Mouse (Mus musculus) hindbrain, embryonic 12.5 days (tissue): Measurements from ENCODE around the gene Krt88. TPM values are rescaled to one million over a fixed set of nuclear protein-coding genes. Genes with fewer than 3 reads are reported as not detected.

Experiments used
- ATAC-seq: fragments of 200-750 bp; cut with Nextera tagmentation; 2 replicates; pipeline ENCODE4 v1.8.0; 2017; ENCODE audit warnings: moderate TSS enrichment; ENCODE audit not compliant: low FRiP score
- H3K27ac ChIP-seq: fragments of 300-500 bp; sonication (generic); 2 replicates; pipeline ENCODE4 v1.5.1; 2016; ENCODE audit warnings: mild to moderate bottlenecking
- H3K27me3 ChIP-seq: fragments of 300-500 bp; sonication (generic); 2 replicates; pipeline ENCODE4 v1.6.1; 2016; ENCODE audit warnings: mild to moderate bottlenecking
- H3K36me3 ChIP-seq: fragments of 300-500 bp; sonication (generic); 2 replicates; pipeline ENCODE4 v1.6.1; 2016; ENCODE audit warnings: mild to moderate bottlenecking
- H3K4me1 ChIP-seq: fragments of 300-500 bp; sonication (generic); 2 replicates; pipeline ENCODE4 v1.6.1; 2016
- H3K4me2 ChIP-seq: fragments of 300-500 bp; sonication (generic); replicated peaks from 2 replicates; pipeline ENCODE4 v1.6.1; 2016; ENCODE audit warnings: mild to moderate bottlenecking
- H3K4me3 ChIP-seq: fragments of 300-500 bp; sonication (generic); 2 replicates; pipeline ENCODE4 v1.5.1; 2016; ENCODE audit warnings: mild to moderate bottlenecking
- H3K9ac ChIP-seq: fragments of 300-500 bp; sonication (generic); 2 replicates; pipeline ENCODE4 v1.6.1; 2016; ENCODE audit warnings: mild to moderate bottlenecking, moderate library complexity
- H3K9me3 ChIP-seq: fragments of 300-500 bp; sonication (generic); replicated peaks from 2 replicates; pipeline ENCODE4 v1.6.1; 2016; ENCODE audit warnings: mild to moderate bottlenecking
- WGBS: fragments of 180-500 bp; shearing (Covaris S2); methylation state at CpG from one replicate; pipeline ENCODE4 v1.1.7; 2016; 5-methylcytosine and 5-hydroxymethylcytosine counted together
- polyA plus RNA-seq: library from polyadenylated mRNA; unstranded; fragments of >200 nt; fragmentation: Nextera tagmentation; extraction: Ambion mirVana; gene quantifications from 2 replicates; pipeline ENCODE4 v1.2.1, GENCODE M21; 2016

Gene Krt88
- polyA plus RNA-seq, 1 experiment from 2014 or later = not detected

GRCm38 (mm10) chr15:101482056-101482455, 34.5 kb downstream of the Krt88 start:
- no peak overlapping the region for H3K4me3 ChIP-seq
- 50% methylated on average over 4 of the region's 4 CpGs for WGBS
- no peaks in the 10 kb centered on the region for H3K9me3 ChIP-seq
- no peak for ATAC-seq
- H3K9ac ChIP-seq = no peak overlapping the region
- H3K27me3 ChIP-seq = 0 out of 2 replicates have a peak, but pooled peaks cover 7% of the 10 kb centered on the region
- H3K4me2 ChIP-seq = no peak overlapping the region
- no peak overlapping the region for H3K27ac ChIP-seq
- peaks cover 13% of the 10 kb centered on the region for H3K4me1 ChIP-seq
- no peaks in the 10 kb centered on the region for H3K36me3 ChIP-seq

GRCm38 (mm10) chr15:101483646-101484045, 36.1 kb downstream of the Krt88 start:
- Histone ChIP-seq H3K4me1 (peaks cover 13% of the 10 kb centered on the region), H3K4me2 (no peak overlapping the region), H3K27ac (no peak overlapping the region), H3K27me3 (0 out of 2 replicates have a peak, but pooled peaks cover 4% of the 10 kb centered on the region), H3K9me3 (no peaks in the 10 kb centered on the region), H3K9ac (no peak overlapping the region), H3K4me3 (no peak overlapping the region), H3K36me3 (no peaks in the 10 kb centered on the region)
- ATAC-seq = no peak
- WGBS = 85% methylated on average over 1 of the region's 1 CpGs

- Histone ChIP-seq H3K4me2 (no peak overlapping the region), H3K9me3 (no peaks in the 10 kb centered on the region), H3K4me3 (no peak overlapping the region), H3K36me3 (no peaks in the 10 kb centered on the region), H3K27ac (no peak overlapping the region), H3K27me3 (no peaks in the 10 kb centered on the region), H3K9ac (no peak overlapping the region), H3K4me1 (peaks cover 4% of the 10 kb centered on the region; the same call in 1 of the 2 replicates)
- 71% methylated on average over 1 of the region's 1 CpGs for WGBS
- ATAC-seq = no peak
These were observed 37.4 kb downstream of the Krt88 start for GRCm38 (mm10) chr15:101484939-101485338.

GRCm38 (mm10) chr15:101485911-101486635, 38.5 kb downstream of the Krt88 start:
- Histone ChIP-seq H3K4me1 (peaks cover 4% of the 10 kb centered on the region; the same call in 1 of the 2 replicates), H3K27me3 (no peaks in the 10 kb centered on the region), H3K4me3 (no peak overlapping the region), H3K9ac (no peak overlapping the region), H3K36me3 (no peaks in the 10 kb centered on the region), H3K27ac (no peak overlapping the region), H3K4me2 (no peak overlapping the region), H3K9me3 (no peaks in the 10 kb centered on the region)
- ATAC-seq = no peak
- 88% methylated on average over 11 of the region's 11 CpGs for WGBS

- 69% methylated on average over 6 of the region's 6 CpGs for WGBS
- no peak within 1 kb of the TSS for H3K4me3 ChIP-seq
- no peak within 1 kb of the TSS for H3K4me2 ChIP-seq
- 0 out of 2 replicates have a peak, but pooled peaks cover 4% of the 10 kb centered on the region for H3K27me3 ChIP-seq
- ATAC-seq = no peak
- no peak within 1 kb of the TSS for H3K27ac ChIP-seq
- H3K9me3 ChIP-seq = no peaks in the 10 kb centered on the region
- H3K36me3 ChIP-seq = no peaks in the 10 kb centered on the region
- no peak within 1 kb of the TSS for H3K9ac ChIP-seq
- H3K4me1 ChIP-seq = no peaks in the 10 kb centered on the region
These were observed 43.9 kb downstream of the Krt88 start, which contains the start of gene Krt83 for GRCm38 (mm10) chr15:101491431-101491830. Gene Krt83, minus strand, starts transcription at chr15:101491512.

- WGBS = 72% methylated on average over 8 of the region's 8 CpGs
- 0 out of 2 replicates have a peak, but pooled peaks cover 4% of the 10 kb centered on the region for H3K27me3 ChIP-seq
- no peaks in the 10 kb centered on the region for H3K36me3 ChIP-seq
- ATAC-seq = no peak
- H3K9me3 ChIP-seq = no peaks in the 10 kb centered on the region
- no peak overlapping the region for H3K4me2 ChIP-seq
- no peaks in the 10 kb centered on the region for H3K4me1 ChIP-seq
- H3K27ac ChIP-seq = no peak overlapping the region
- H3K4me3 ChIP-seq = no peak overlapping the region
- no peak overlapping the region for H3K9ac ChIP-seq
These were observed 45.2 kb downstream of the Krt88 start for GRCm38 (mm10) chr15:101492718-101493117.

GRCm38 (mm10) chr15:101493713-101494112, 46.2 kb downstream of the Krt88 start:
- Histone ChIP-seq H3K36me3 (no peaks in the 10 kb centered on the region), H3K27me3 (0 out of 2 replicates have a peak, but pooled peaks cover 4% of the 10 kb centered on the region), H3K9me3 (no peaks in the 10 kb centered on the region), H3K4me1 (no peaks in the 10 kb centered on the region), H3K4me2 (no peak overlapping the region), H3K4me3 (no peak overlapping the region), H3K9ac (no peak overlapping the region), H3K27ac (no peak overlapping the region)
- ATAC-seq = no peak
- WGBS = 90% methylated on average over 6 of the region's 6 CpGs

- no peak overlapping the region for H3K9ac ChIP-seq
- no peak for ATAC-seq
- no peaks in the 10 kb centered on the region for H3K9me3 ChIP-seq
- 56% methylated on average over 1 of the region's 1 CpGs for WGBS
- no peak overlapping the region for H3K4me3 ChIP-seq
- H3K27me3 ChIP-seq = 0 out of 2 replicates have a peak, but pooled peaks cover 4% of the 10 kb centered on the region
- no peaks in the 10 kb centered on the region for H3K4me1 ChIP-seq
- no peak overlapping the region for H3K4me2 ChIP-seq
- no peaks in the 10 kb centered on the region for H3K36me3 ChIP-seq
- H3K27ac ChIP-seq = no peak overlapping the region
These were observed 46.7 kb downstream of the Krt88 start for GRCm38 (mm10) chr15:101494203-101494602.

- Histone ChIP-seq H3K27me3 (0 out of 2 replicates have a peak, but pooled peaks cover 4% of the 10 kb centered on the region), H3K36me3 (no peaks in the 10 kb centered on the region), H3K9me3 (no peaks in the 10 kb centered on the region), H3K27ac (no peak overlapping the region), H3K9ac (no peak overlapping the region), H3K4me1 (no peaks in the 10 kb centered on the region), H3K4me2 (no peak overlapping the region), H3K4me3 (no peak overlapping the region)
- no peak for ATAC-seq
- WGBS = 86% methylated on average over 8 of the region's 8 CpGs
These were observed 47.7 kb downstream of the Krt88 start for GRCm38 (mm10) chr15:101495266-101495665.

GRCm38 (mm10) chr15:101497181-101497580, 49.6 kb downstream of the Krt88 start:
- no peak for ATAC-seq
- Histone ChIP-seq H3K4me2 (no peak overlapping the region), H3K27me3 (0 out of 2 replicates have a peak, but pooled peaks cover 4% of the 10 kb centered on the region)

More at GRCm38 (mm10) chr15:101497181-101497580, 49.6 kb downstream of the Krt88 start:
- 47% methylated on average over 2 of the region's 2 CpGs for WGBS
- no peak overlapping the region for H3K4me3 ChIP-seq
- H3K4me1 ChIP-seq = no peaks in the 10 kb centered on the region
- H3K9me3 ChIP-seq = no peaks in the 10 kb centered on the region
- no peaks in the 10 kb centered on the region for H3K36me3 ChIP-seq
- H3K9ac ChIP-seq = no peak overlapping the region
- no peak overlapping the region for H3K27ac ChIP-seq
